Mouse (Mus musculus): Measurements from ENCODE around the gene Cramp1l. TPM values are rescaled to one million over a fixed set of nuclear protein-coding genes. Genes with fewer than 3 reads are reported as not detected.

Cramp1l gene
- total RNA-seq (2021): 1 to 10 TPM; 6.8 to 7.6 TPM
- long read RNA-seq, experiment 1, partial matches to known transcripts: 0 of 1 reads
- long read RNA-seq, experiment 1, other reads (novel, unspliced or antisense): 1 of 1 reads
- long read RNA-seq, experiment 2: 0 reads

- DNase-seq (ENCODE audit: low spot score): peak; percentile 98
These were observed at the start of gene Cramp1l, which contains the start of gene Ift140 for GRCm38 (mm10) chr17:25015655-25016291. Gene Cramp1l (minus strand): TSS chr17:25015788. Gene Ift140 (plus strand): TSS chr17:25016085.

- DNase-seq (ENCODE audit: low spot score): no peak
These were observed 49.6 kb upstream of the Cramp1l start for GRCm38 (mm10) chr17:25065189-25065588.

DNA sequence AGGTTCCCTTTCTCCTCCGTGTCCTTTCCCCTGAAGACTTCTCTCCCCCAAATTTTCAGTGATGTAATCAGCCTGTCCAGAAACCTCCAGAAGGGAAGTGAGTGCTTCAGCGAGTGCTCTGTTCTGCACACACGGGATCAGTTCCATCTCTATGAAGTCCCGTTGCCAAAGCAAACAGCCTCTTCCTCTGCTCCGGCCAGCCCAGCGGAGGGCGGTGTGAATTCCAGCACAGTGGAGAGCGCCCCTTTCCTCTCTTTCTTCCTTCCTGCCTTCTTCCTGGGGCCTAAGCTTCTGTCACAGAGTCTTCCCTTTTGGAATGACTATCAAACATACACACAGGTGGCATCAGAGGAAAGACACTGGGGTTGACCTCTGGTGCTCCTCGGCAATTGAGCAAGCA is 48.8 kb upstream of the Cramp1l start:
- DNase-seq (ENCODE audit: low spot score): peak; percentile 74

- no peak for DNase-seq (ENCODE audit: low spot score)
These were observed 48.3 kb upstream of the Cramp1l start for GRCm38 (mm10) chr17:25063872-25064271.

DNA sequence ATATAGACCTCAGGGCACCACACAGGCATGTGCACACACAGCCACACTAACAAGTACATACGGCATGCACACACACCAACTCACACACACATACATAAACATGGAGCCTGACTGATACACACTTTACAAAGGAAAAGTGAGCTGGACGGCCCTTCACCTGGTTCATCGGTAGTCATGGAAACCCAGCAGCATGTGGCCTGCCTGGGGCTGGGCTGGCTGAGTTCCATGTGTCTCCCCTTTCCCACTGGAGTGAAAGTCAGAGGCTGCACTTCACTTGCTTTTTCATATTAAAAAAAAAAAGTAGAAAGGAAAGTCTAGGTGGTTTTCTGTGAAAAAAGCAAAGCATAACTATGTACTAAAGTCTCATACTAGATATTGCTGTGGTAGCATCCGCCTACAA is 47.7 kb upstream of the Cramp1l start:
- DNase-seq (ENCODE audit: low spot score): no peak

DNA sequence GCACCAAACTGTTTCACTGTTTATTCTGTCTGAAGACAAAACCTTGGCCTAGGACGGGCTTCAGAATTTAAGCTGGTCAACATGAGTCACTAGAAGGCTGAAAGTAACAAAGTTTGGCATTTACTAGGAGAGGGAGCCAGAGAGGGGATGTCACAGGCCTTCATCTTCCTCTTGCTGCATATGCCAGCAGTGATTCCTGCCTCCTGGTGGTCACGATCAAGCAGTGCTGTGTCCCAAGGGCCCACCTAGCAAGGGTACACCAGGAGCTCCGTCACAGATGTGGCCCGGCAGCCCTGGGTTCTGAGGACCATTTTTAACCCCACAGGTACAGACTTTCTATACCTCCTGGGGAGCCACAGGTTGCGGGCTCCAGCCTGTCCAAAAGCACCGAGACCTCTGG is 41.5 kb upstream of the Cramp1l start:
- DNase-seq (ENCODE audit: low spot score): no peak

DNA sequence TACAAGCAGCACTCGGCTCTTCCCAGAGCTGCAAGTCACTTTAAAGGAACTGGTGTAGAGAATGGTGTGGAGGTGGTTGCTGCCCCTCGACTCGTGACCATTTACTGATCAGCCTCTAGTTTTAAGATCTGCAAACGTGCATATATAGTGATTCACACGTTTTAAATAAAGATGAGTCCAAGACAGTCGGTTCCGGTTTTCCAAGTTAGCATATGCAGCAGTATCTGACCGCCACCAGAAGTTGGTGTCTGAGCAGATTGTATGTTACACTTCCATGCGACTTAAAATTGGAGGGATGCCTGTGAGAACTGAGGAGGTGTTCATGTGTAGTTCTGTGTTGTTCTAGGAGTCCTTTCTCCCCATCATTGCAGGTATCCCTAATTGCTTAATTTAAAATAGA is 37.7 kb upstream of the Cramp1l start:
- DNase-seq (ENCODE audit: low spot score): no peak

GRCm38 (mm10) chr17:25047143-25047542 is 31.6 kb upstream of the Cramp1l start:
- peak; percentile 42 for DNase-seq (ENCODE audit: low spot score)

- no peak for DNase-seq (ENCODE audit: low spot score)
These were observed 29.7 kb upstream of the Cramp1l start for GRCm38 (mm10) chr17:25045281-25045680.

DNA sequence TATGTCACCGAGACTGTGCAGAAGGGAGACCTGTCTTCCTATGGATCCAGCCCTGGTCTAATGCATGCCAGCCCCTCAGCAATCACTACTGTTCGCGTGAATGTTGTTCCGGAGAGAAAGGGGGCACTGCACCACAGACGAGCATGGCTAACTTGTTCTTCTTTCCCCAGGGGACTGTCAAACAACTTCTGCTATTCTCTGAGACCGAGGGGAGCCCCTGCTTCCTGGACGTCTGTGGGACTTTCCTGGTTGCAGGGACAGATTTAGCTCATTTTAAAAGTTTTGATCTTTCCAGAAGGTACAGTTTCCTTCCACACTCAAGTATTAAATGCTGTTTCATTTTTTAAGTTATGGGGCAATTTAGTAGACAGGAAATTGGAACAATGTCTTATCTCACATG is 29.3 kb upstream of the Cramp1l start:
- no peak for DNase-seq (ENCODE audit: low spot score)

GRCm38 (mm10) chr17:25036183-25036582 is 20.6 kb upstream of the Cramp1l start:
- peak; percentile 11 for DNase-seq (ENCODE audit: low spot score)

DNA sequence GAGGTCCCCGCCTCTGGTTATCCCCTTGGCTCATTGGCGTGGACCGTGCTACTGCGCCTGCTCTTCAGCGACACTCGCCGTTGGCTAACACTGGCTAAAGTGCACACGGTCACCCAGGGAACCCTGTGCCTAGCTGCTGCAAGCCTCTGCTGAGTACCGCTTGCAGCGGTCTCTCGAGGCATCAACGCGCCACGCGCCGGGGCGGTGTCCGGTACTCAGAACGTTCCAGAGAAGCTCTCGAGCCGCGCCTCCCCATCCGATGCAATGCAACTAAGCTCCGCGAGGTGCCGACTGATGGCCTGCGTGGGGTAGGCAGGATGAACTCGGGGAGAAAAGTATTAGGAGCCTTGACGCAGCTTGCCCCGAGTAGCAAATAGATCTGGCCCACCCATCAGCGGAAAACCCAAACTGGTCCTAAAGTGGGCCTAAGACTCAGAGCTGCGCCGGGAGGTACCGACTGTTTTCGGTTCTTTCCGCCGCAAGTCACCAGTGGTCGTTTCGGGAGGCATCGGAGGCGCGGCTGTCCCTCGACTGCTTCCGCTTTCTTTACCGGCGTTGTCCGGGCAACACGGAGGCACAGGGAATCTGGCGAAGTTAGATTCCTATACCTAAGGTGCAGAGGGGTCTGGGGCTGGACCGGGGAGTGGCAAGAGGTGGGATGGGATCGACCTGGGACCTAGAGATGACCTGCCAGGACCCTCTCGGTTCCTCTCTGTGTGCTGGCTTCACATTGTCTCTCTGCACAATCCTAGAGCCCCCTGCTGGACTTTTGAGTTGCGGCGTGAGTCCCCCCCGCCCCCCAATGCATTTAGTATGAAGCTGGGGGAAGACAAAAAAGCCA is 924 bp upstream of the Cramp1l start:
- peak; percentile 19 for DNase-seq (ENCODE audit: low spot score)

DNA sequence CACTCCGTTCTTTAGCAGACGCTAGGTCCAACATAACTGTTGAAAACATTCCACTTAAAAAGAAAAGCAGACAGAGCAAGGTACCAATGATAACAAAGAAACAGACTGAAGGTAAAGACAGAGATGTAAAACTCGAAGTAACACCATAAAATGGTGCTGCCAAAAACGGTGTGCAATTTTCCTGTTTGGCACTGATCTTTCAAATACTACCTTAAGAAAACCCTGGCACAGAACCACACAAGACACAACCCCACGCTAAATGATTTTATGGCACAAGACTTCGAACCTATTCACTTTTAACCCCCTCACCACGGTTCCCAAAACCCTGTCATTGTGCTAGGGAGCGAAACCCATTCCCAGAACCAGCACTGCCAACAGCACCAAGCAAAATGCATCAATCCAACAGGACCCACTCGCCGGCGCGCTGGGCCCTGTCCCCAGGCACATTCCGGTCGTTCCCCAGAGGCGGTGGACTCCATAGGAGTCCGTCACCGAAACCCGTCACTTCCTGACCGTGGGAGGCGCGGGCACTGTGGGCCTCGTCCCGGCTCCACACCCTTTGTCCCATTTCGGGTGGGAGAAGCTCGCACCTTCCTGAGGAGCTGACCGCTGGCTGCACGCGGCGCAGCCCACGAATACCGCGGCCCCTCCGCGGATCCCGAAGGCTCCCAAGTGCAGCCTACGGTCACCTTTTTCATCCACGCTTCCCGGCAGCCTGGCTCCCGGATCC is 582 bp downstream of the Cramp1l start:
- peak; percentile 10 for DNase-seq (ENCODE audit: low spot score)

DNA sequence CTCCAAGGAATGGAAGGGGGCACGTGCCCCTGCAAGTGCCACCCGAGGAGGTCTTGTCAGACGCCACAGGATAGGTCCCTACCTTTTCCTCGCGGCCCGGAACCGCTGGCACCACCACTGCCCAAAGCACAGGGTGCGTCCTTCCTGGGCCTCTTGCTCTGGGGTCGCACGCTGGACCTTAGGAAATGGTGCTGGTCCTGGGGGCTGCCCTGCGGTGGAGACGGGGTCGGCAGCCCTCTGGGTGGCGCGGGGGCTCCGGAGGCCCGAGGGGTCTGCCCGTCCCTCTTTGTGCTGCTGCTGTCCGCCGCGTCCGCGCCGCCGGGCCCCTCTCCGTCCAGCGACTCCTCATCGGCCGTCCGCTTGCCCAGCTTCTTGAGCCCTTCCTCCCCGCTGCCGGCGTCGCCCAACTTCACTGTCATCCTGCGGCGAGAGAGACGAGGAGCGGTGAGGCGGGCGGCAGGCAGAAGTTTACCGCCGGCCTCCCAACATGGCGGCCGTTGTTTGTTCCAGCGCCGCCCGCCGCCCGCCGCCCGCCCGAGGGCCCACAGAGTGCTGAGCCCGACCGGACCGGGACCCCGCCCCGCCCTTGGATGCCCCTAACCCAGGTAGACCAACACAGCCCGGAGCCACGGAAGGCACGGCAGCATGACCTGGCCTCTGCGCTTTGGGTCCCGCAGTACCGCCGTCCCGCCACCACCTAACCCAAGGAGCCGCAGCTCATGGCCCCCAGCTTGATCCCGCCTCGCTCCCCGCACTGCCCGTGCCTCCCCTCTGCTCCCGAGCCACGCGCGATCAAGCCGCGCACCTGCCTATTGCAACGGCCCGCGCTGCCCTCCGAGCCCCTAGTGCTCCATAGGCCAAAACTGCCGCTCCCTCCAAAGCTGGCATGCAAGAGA is 1.7 kb downstream of the Cramp1l start:
- DNase-seq (ENCODE audit: low spot score): peak; percentile 9

GRCm38 (mm10) chr17:25007480-25007879 is 8.1 kb downstream of the Cramp1l start:
- DNase-seq (ENCODE audit: low spot score): no peak

GRCm38 (mm10) chr17:25005102-25005501 is 10.5 kb downstream of the Cramp1l start:
- no peak for DNase-seq (ENCODE audit: low spot score)

DNA sequence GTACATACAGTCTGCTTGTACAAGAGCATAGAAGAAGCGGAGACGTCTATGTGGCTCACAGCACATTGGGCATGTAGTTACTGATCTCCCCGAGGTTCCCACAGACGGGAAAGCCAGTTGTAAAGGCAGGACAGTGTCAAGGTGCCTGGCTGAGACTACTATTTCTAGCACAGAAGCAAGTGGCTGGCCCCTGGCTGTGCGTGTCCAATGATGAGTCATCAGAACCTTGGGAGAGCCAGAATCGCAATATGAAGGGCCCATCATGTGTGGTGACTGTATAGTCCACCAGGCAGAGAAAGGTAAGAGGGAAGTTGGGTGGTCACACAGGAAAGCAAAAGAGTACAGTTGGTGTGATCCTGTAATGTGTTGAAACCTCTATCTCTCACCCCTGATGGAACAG is 20.9 kb downstream of the Cramp1l start:
- DNase-seq (ENCODE audit: low spot score): no peak

DNA sequence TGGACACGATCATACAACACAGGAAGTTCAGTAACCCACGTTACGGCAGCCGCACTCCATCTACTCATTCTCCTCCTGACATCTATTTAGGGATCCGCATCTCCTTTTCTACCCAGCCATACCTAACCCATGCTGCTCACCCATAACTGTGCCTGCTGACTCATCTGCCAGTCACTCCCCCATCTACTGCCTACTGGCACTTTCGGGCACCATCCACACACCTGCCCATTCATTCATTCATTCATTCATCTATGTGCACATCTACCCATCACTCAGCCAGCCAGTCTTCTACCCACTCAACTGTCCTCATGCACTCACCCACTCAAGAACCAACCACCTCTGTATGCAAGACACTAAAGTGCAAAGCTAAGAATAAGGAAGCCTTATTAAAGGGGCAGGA is 28.4 kb downstream of the Cramp1l start:
- no peak for DNase-seq (ENCODE audit: low spot score)

DNA sequence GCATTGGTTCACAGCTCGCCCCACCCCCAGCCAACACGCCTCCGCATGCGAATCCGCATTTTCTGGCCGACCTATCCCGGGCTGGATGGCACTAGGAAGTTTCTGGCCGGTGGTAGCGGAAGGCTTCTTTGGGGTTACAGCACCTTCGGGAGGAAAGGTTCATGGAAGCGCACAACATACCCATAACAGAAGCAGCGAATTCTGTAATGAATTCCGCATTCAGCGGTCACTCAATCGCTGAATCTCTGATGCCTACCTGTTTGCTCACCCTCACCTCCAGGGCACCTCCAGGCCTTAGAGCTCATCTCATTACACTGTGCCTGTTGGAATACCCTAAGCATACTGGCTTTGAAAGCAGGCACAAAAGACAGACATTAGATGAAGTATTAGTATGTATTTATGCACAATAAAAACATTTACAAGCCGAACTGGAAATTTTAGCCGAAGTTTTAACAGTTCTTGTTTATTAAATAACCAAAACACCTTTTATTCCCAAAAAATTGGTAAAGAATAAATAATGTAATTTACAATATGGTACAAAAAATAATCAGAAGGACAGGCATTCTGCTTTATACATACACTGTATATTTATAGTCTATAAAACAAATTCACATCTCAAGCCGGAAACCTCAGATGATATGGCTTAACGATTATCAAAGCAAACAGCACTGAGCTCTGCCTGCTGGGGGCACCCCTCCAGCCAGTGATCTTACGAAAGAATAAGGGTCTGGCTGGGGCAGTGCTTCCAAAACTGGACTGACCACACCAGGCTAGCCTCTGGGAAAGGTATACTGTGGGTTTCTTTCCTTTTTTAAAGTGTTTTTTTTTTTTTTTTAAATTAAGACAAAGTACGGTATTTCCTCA is 54.5 kb downstream of the Cramp1l start:
- DNase-seq (ENCODE audit: low spot score): no peak

Measured in gastrocnemius, adult 18-20 months (tissue).